Mouse (Mus musculus) midbrain, embryonic 16.5 days (tissue): ENCODE results near the gene Crygd. TPM values are rescaled to one million over a fixed set of nuclear protein-coding genes. Genes with fewer than 3 reads are reported as not detected.

ENCODE experiments used
- ATAC-seq: fragments of 200-750 bp; cut with Nextera tagmentation; 2 replicates; pipeline ENCODE4 v1.8.0; 2017; ENCODE audit warnings: moderate TSS enrichment
- H3K27ac ChIP-seq: fragments of 300-500 bp; sonication (generic); 2 replicates; pipeline ENCODE4 v1.5.1; 2014; ENCODE audit warnings: mild to moderate bottlenecking, low read length, mixed read lengths
- H3K27me3 ChIP-seq: fragments of 300-500 bp; sonication (generic); 2 replicates; pipeline ENCODE4 v1.6.1; 2014; ENCODE audit warnings: low read depth, low read length, mixed read lengths; ENCODE audit not compliant: control insufficient read depth, insufficient read depth
- H3K36me3 ChIP-seq: fragments of 300-500 bp; sonication (generic); 2 replicates; pipeline ENCODE4 v1.6.1; 2014; ENCODE audit warnings: mild to moderate bottlenecking, low read length, moderate library complexity, mixed read lengths; ENCODE audit not compliant: control insufficient read depth, insufficient read depth
- H3K4me1 ChIP-seq: fragments of 300-500 bp; sonication (generic); 2 replicates; pipeline ENCODE4 v1.6.1; 2014; ENCODE audit warnings: mild to moderate bottlenecking, low read length, mixed read lengths; ENCODE audit not compliant: control insufficient read depth, insufficient read depth
- H3K4me2 ChIP-seq: fragments of 300-500 bp; sonication (generic); 2 replicates; pipeline ENCODE4 v1.6.1; 2014; ENCODE audit warnings: mild to moderate bottlenecking, low read length, mixed read lengths
- H3K4me3 ChIP-seq: fragments of 300-500 bp; sonication (generic); 2 replicates; pipeline ENCODE4 v1.5.1; 2014; ENCODE audit warnings: low read depth, mild to moderate bottlenecking, low read length, moderate library complexity, mixed read lengths
- H3K9ac ChIP-seq: fragments of 300-500 bp; sonication (generic); 2 replicates; pipeline ENCODE4 v1.6.1; 2014; ENCODE audit warnings: low read depth, low read length, mixed read lengths
- H3K9me3 ChIP-seq: fragments of 300-500 bp; sonication (generic); replicated peaks from 2 replicates; pipeline ENCODE4 v1.6.1; 2014; ENCODE audit warnings: mild to moderate bottlenecking, low read length, mixed read lengths; ENCODE audit not compliant: control insufficient read depth, poor library complexity, severe bottlenecking
- WGBS: fragments of 180-500 bp; shearing (Covaris S2); extraction: QIAGEN DNeasy Blood & Tissue Kit; methylation state at CpG from one replicate; pipeline ENCODE4 v1.1.7; 2014; 5-methylcytosine and 5-hydroxymethylcytosine counted together
- polyA plus RNA-seq: library from polyadenylated mRNA; unstranded; fragments of >200 nt; fragmentation: Nextera tagmentation; extraction: Ambion mirVana; gene quantifications from 2 replicates; pipeline ENCODE4 v1.2.1, GENCODE M21; 2015

Crygd gene
- polyA plus RNA-seq, 1 experiment from 2014 or later = 0.33 TPM

GRCm38 (mm10) chr1:65032641-65033040 is 30.6 kb downstream of the Crygd start, which contains the start of gene Akr1cl:
TSS of gene Akr1cl (minus strand) at chr1:65032759.
- Histone ChIP-seq H3K4me3 (no peak within 1 kb of the TSS), H3K4me2 (no peak within 1 kb of the TSS), H3K4me1 (no peaks in the 10 kb centered on the region), H3K27me3 (no peaks in the 10 kb centered on the region), H3K27ac (no peak within 1 kb of the TSS), H3K36me3 (no peaks in the 10 kb centered on the region), H3K9me3 (no peaks in the 10 kb centered on the region), H3K9ac (no peak within 1 kb of the TSS)
- ATAC-seq = no peak

- no peak overlapping the region for H3K27ac ChIP-seq
- H3K9me3 ChIP-seq = no peaks in the 10 kb centered on the region
- no peaks in the 10 kb centered on the region for H3K4me1 ChIP-seq
- 70% methylated on average over 9 of the region's 9 CpGs for WGBS
- ATAC-seq = no peak
- no peaks in the 10 kb centered on the region for H3K27me3 ChIP-seq
- H3K4me2 ChIP-seq = no peak overlapping the region
- no peak overlapping the region for H3K4me3 ChIP-seq
- no peaks in the 10 kb centered on the region for H3K36me3 ChIP-seq
- H3K9ac ChIP-seq = no peak overlapping the region
Measured at GRCm38 (mm10) chr1:65028206-65028605, 35.0 kb downstream of the Crygd start.

- Histone ChIP-seq H3K4me3 (no peak overlapping the region), H3K9me3 (no peaks in the 10 kb centered on the region), H3K9ac (no peak overlapping the region), H3K36me3 (no peaks in the 10 kb centered on the region), H3K4me1 (no peaks in the 10 kb centered on the region), H3K27ac (no peak overlapping the region), H3K27me3 (no peaks in the 10 kb centered on the region), H3K4me2 (no peak overlapping the region)
- ATAC-seq = no peak
- WGBS = 72% methylated on average over 4 of the region's 4 CpGs
Measured at GRCm38 (mm10) chr1:65012726-65013125, 50.5 kb downstream of the Crygd start.

Other genes with a start within 250 kb of the Crygd start
- gene Plekhm3, start 106.6 kb downstream of the Crygd start, polyA plus RNA-seq = 10.4 and 12.8 TPM in 2 replicates
- not detected in 2 replicates for gene Akr1cl, start 30.7 kb downstream of the Crygd start, polyA plus RNA-seq
- not detected in 2 replicates for gene Cryge, start 12.3 kb downstream of the Crygd start, polyA plus RNA-seq
- not detected in 2 replicates for gene Crygc, start 10.2 kb upstream of the Crygd start, polyA plus RNA-seq
- not detected in 2 replicates for gene Crygb, start 18.8 kb upstream of the Crygd start, polyA plus RNA-seq
- not detected in 2 replicates for gene Cryga, start 39.9 kb upstream of the Crygd start, polyA plus RNA-seq
- gene Gm28845, start 56.1 kb upstream of the Crygd start, polyA plus RNA-seq = not detected in 2 replicates
- 1.6 and 3.1 TPM in 2 replicates for gene D630023F18Rik, start 59.8 kb upstream of the Crygd start, polyA plus RNA-seq
- gene Idh1, start 123.0 kb upstream of the Crygd start, polyA plus RNA-seq = 553 and 565 TPM in 2 replicates
- 9.8 and 12.4 TPM in 2 replicates for gene Pikfyve, start 123.2 kb upstream of the Crygd start, polyA plus RNA-seq
- gene Pth2r, start 218.6 kb upstream of the Crygd start, polyA plus RNA-seq = 2.2 and 2.5 TPM in 2 replicates